Mouse (Mus musculus) limb, embryonic 14.5 days (tissue): ENCODE data around the gene Mark2. TPM values are rescaled to one million over a fixed set of nuclear protein-coding genes. Genes with fewer than 3 reads are reported as not detected.
A peak's percentile ranks its signal among the peaks of the same experiment; 100 is the strongest.

ENCODE experiments used
- ATAC-seq: fragments of 200-750 bp; cut with Nextera tagmentation; 2 replicates; pipeline ENCODE4 v1.8.0; 2017; ENCODE audit warnings: low read depth, moderate number of reproducible peaks, moderate TSS enrichment; ENCODE audit not compliant: low FRiP score
- DNase-seq: peaks from one replicate; pipeline ENCODE4 v3.0.0-alpha.2; 2015; ENCODE audit warnings: low spot score
- H3K27ac ChIP-seq: fragments of 300-500 bp; sonication (generic); replicated peaks from 2 replicates; pipeline ENCODE4 v1.5.1; 2014; ENCODE audit warnings: low read depth, mild to moderate bottlenecking, low read length, moderate library complexity, mixed read lengths
- H3K27me3 ChIP-seq: fragments of 300-500 bp; sonication (generic); 2 replicates; pipeline ENCODE4 v1.6.1; 2014; ENCODE audit warnings: low read length, mixed read lengths; ENCODE audit not compliant: control insufficient read depth, insufficient read depth
- H3K36me3 ChIP-seq: fragments of 300-500 bp; sonication (generic); 2 replicates; pipeline ENCODE4 v1.6.1; 2014; ENCODE audit warnings: mild to moderate bottlenecking, low read length, moderate library complexity, mixed read lengths; ENCODE audit not compliant: control insufficient read depth, insufficient read depth
- H3K4me1 ChIP-seq: fragments of 300-500 bp; sonication (generic); 2 replicates; pipeline ENCODE4 v1.6.1; 2014; ENCODE audit warnings: antibody characterized with exemption, low read length, mixed read lengths; ENCODE audit not compliant: control insufficient read depth, insufficient read depth
- H3K4me2 ChIP-seq: fragments of 300-500 bp; sonication (generic); replicated peaks from 2 replicates; pipeline ENCODE4 v1.6.1; 2014; ENCODE audit warnings: low read depth, mild to moderate bottlenecking, low read length, moderate library complexity; ENCODE audit not compliant: severe bottlenecking
- H3K4me3 ChIP-seq: fragments of 300-500 bp; sonication (generic); replicated peaks from 2 replicates; pipeline ENCODE4 v1.5.1; 2014; ENCODE audit warnings: low read length
- H3K9ac ChIP-seq: fragments of 300-500 bp; sonication (generic); 2 replicates; pipeline ENCODE4 v1.6.1; 2014; ENCODE audit warnings: mild to moderate bottlenecking, low read depth, low read length, moderate library complexity; ENCODE audit not compliant: severe bottlenecking
- H3K9me3 ChIP-seq: fragments of 300-500 bp; sonication (generic); 2 replicates; pipeline ENCODE4 v1.6.1; 2016; ENCODE audit warnings: low read length; ENCODE audit not compliant: control insufficient read depth
- POLR2A ChIP-seq: fragments of 200-500 bp; IDR thresholded peaks from 2 replicates; pipeline ENCODE4 v1.8.0; 2012; ENCODE audit warnings: inconsistent platforms, mild to moderate bottlenecking, moderate library complexity, borderline replicate concordance; ENCODE audit not compliant: insufficient read depth, insufficient read length; ENCODE audit errors: extremely low read depth
- WGBS: fragments of 180-500 bp; shearing (Covaris S2); extraction: QIAGEN DNeasy Blood & Tissue Kit; methylation state at CpG from one replicate; pipeline ENCODE4 v1.1.7; 2014; 5-methylcytosine and 5-hydroxymethylcytosine counted together
- polyA plus RNA-seq, 2 experiments: library from polyadenylated mRNA; depleted of rRNA in 1 of 2; stranded (reverse) in 1 of 2; unstranded in 1 of 2; fragments of >200 nt; fragmentation: Nextera tagmentation in 1 of 2; extraction: Ambion mirVana in 1 of 2; gene quantifications; 2 replicates each; pipeline versions ENCODE4 v1.2.1 to v1.2.3; 2012 to 2014

Gene Mark2
- polyA plus RNA-seq, 2 experiments: 48.6 to 65.8 TPM

DNA sequence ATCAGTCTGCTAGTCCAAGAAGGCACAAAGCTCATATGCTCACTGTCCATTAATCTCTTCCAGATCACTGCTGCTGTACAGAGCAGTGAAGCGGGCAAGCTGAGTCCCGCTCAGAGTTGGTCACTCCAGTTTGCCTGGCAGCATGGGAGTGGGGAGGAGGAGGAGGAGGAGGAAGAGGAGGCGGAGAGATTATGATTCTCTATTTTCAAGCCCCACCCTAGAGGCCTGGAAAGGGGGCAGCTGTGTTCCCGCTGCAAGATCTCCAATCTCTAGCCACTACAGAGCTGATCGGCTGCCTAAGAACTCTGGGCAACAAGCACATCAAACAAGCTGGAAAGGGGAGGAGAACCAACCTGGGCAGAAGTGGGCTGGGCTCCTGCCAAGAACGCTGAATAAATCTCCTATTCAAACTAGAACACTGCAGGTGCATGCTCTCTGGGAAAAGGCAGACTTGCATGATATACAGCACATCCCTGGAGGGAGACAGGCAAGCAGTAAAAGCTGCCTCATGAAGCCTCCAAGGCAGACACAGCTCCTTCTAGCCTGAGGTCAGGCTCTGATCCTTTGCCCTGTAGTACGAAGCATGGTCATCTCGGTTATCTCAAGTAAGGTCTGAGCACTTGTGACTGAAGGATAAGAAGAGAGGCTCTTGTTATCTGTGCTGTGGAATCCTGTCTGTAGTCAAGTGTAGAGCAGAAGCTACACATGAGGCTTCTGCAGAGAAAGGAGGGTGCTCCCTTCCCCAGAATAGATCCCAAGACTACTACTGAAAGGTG is 33.5 kb downstream of the Mark2 start:
- TF ChIP-seq POLR2A: no peak
- WGBS: 48% methylated on average over 8 of the region's 8 CpGs
- Histone ChIP-seq H3K27ac (0 out of 2 replicates have a peak overlapping the region, but pooled peaks have one; percentile 19), H3K4me1 (peaks cover 31% of the 10 kb centered on the region), H3K27me3 (no peaks in the 10 kb centered on the region), H3K4me3 (no peak overlapping the region), H3K36me3 (0 out of 2 replicates have a peak, but pooled peaks cover 4% of the 10 kb centered on the region), H3K4me2 (no peak overlapping the region), H3K9me3 (no peaks in the 10 kb centered on the region), H3K9ac (no peak overlapping the region)
- ATAC-seq: no peak
- peak; percentile 63 for DNase-seq

DNA sequence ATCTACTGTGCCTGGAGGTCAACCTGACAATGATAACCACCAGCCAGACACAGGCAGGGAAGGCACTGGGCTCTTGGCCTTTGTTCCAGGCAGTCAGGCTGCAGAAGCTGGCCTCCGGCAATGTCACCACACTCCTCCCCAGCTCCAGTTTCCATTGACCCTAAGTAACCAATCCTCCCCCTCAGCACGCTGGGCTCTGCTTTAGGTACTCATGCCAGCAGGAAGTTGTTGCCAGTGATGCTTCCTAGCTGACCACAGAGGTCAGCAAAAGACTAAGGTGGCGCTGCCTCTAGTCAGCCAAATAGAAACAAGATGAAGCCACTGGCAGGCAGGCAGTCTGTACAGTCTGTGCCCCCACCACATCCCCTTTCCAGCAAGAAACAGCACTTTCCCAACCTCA is 34.7 kb downstream of the Mark2 start:
- 0 out of 2 replicates have a peak, but pooled peaks cover 4% of the 10 kb centered on the region for H3K36me3 ChIP-seq
- no peak for ATAC-seq
- no peak overlapping the region for H3K27ac ChIP-seq
- H3K4me1 ChIP-seq: peaks cover 31% of the 10 kb centered on the region
- H3K27me3 ChIP-seq: no peaks in the 10 kb centered on the region
- no peak overlapping the region for H3K4me3 ChIP-seq
- 67% methylated on average over 3 of the region's 3 CpGs for WGBS
- H3K9me3 ChIP-seq: no peaks in the 10 kb centered on the region
- DNase-seq: no peak
- no peak for TF ChIP-seq POLR2A
- H3K4me2 ChIP-seq: no peak overlapping the region
- H3K9ac ChIP-seq: no peak overlapping the region

DNA sequence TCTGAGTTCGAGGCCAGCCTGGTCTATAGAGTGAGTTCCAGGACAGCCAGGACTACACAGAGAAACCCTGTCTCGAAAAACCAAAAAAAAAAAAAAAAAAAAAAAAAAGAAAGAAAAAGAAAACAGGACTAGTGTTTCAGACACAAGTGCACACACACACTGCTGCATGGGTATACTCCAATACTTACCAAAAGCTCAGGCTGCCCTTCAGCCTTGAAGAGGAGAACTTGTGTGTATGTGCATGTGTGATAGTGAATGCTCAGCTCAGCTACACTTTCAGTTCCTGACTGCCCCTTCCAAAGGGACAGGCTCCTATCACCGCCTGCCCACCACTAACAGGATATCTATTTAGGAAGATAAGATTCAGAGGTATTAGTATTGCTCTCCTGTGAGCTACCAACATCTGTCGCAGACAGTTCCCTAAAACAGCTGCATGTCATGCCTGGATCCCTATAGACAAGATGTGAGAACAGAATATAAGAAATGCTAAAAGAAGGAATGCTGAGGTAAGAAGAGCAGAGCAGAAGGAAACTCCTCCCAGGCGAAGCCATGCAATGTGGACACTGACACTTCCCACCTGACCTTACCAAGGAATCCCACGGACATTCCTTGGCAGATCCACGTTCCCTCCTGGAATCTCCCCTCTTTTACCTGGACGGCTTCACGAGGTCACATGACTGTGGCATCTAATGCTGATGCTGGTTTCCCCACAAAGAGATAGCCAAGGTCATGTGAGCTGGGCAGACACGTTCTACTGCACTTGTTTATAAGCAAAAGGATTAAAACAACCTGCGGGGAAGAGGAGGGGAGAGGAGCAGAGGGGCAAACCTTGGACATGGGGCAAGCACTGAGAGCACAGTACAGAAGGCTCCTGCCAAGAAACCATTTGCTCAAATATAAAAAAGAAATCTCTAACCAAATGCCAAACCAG is 36.0 kb downstream of the Mark2 start:
- H3K27ac ChIP-seq: 0 out of 2 replicates have a peak overlapping the region, but pooled peaks have one; percentile 4
- WGBS: 78% methylated on average over 10 of the region's 11 CpGs

DNA sequence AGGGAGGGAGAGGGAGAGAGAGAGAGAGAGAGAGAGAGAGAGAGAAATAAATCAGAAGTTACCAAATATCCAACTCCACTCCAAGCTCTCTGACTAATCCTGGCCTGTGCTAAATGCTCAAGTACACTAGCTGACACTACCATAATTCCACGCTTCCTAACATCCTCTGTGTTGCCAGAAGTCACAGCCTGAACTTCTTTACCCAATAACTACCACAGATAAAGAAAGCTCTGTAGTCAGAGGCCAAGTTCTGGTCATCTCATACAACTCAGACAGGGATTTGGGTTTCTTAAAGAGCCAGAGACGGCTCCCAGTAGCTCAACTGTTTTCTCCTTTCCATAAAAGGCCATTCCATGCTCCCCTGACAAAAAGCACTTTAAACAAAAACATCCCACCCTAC is 36.9 kb downstream of the Mark2 start:
- Histone ChIP-seq H3K27ac (no peak overlapping the region), H3K9me3 (no peaks in the 10 kb centered on the region), H3K27me3 (no peaks in the 10 kb centered on the region), H3K9ac (no peak overlapping the region), H3K4me1 (peaks cover 13% of the 10 kb centered on the region), H3K4me3 (no peak overlapping the region), H3K36me3 (peaks cover 4% of the 10 kb centered on the region; the same call in 1 of the 2 replicates), H3K4me2 (no peak overlapping the region)
- DNase-seq: no peak
- WGBS: 73% methylated on average over 2 of the region's 2 CpGs
- TF ChIP-seq POLR2A: no peak
- ATAC-seq: no peak

More for the DNA sequence above, 36.0 kb downstream of the Mark2 start:
- no peaks in the 10 kb centered on the region for H3K27me3 ChIP-seq
- no peak overlapping the region for H3K9ac ChIP-seq
- no peak for ATAC-seq
- no peak overlapping the region for H3K4me3 ChIP-seq
- H3K36me3 ChIP-seq: 0 out of 2 replicates have a peak, but pooled peaks cover 4% of the 10 kb centered on the region
- no peak for TF ChIP-seq POLR2A
- H3K9me3 ChIP-seq: no peaks in the 10 kb centered on the region
- H3K4me1 ChIP-seq: peaks cover 20% of the 10 kb centered on the region
- H3K4me2 ChIP-seq: no peak overlapping the region
- no peak for DNase-seq

DNA sequence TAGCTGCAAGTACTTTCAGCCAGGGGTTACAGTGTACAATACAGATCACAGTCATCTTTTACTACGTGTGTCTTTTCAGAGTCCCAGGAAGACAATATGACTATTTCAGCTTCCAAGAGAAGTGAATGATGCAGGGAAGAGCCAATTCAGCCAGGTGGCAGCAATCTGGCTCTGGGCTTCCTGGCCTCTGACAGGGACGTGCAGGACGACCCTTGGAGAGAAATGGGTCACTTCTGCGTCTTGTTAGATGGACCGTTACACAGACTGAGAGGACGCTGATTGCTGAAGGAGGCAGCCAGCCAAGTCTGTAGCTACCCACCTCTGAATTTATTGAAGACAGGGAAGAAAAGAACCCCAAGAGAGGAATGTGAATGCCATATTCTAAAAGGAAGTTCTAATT is 37.9 kb downstream of the Mark2 start:
- Histone ChIP-seq H3K36me3 (peaks cover 4% of the 10 kb centered on the region; the same call in 1 of the 2 replicates), H3K27ac (0 out of 2 replicates have a peak overlapping the region, but pooled peaks have one; percentile 3), H3K27me3 (no peaks in the 10 kb centered on the region), H3K9ac (no peak overlapping the region), H3K4me3 (no peak overlapping the region), H3K4me2 (no peak overlapping the region), H3K9me3 (no peaks in the 10 kb centered on the region), H3K4me1 (peaks cover 10% of the 10 kb centered on the region)
- TF ChIP-seq POLR2A: no peak
- DNase-seq (no peak), ATAC-seq (no peak)
- WGBS: 69% methylated on average over 6 of the region's 6 CpGs
